In genomic region chr11:96943746-96944304, GRCm38 (mm10) we compare ENCODE assay signal across 8 mouse cellular contexts. TPM values are rescaled to one million over a fixed set of nuclear protein-coding genes. Genes with fewer than 3 reads are reported as not detected.
DNase-seq lines count a peak whose midpoint lies in the region; ATAC-seq lines count a peak whose summit lies in the region.

Gene Pnpo, minus strand, starts transcription at chr11:96943986.

- H3K4me2 ChIP-seq in hindbrain, embryonic 15.5 days, result peak within 1 kb of the TSS; percentile 87

- peak within 1 kb of the TSS; percentile 71 for H3K27ac ChIP-seq in hindbrain, embryonic 15.5 days (replicated peaks)

- ATAC-seq in hindbrain, embryonic 15.5 days (ENCODE audit: low FRiP score, low read depth), result peak; percentile 97

- H3K9me3 ChIP-seq in hindbrain, embryonic 15.5 days, result no peaks in the 10 kb centered on the region

- WGBS in hindbrain, embryonic 15.5 days, result under 1% methylated on average over 29 of the region's 29 CpGs

- peak within 1 kb of the TSS; percentile 52 for H3K4me3 ChIP-seq in hindbrain, embryonic 15.5 days

- H3K9ac ChIP-seq in hindbrain, embryonic 15.5 days, result peak within 1 kb of the TSS; percentile 57

- DNase-seq in T-cell, adult 2 months (ENCODE audit: low spot score), result peak; percentile 94
- DNase-seq in cerebellum, postnatal 36 days, result peak; percentile 90 to 92
- peak; percentile 88 to 94 for DNase-seq in frontal cortex, postnatal 36 days (ENCODE audit: low spot score in 2 of 2)
- peak; percentile 91 for DNase-seq in left cerebral cortex, adult 11 months (ENCODE audit: low spot score)
- DNase-seq in lung, postnatal 4 days, result peak; percentile 92 to 95
- peak; percentile 87 for DNase-seq in retina, postnatal 7 days (ENCODE audit: low read depth, low spot score)
- DNase-seq in urinary bladder, adult 2 months (ENCODE audit: low spot score), result peak; percentile 66

- no peaks in the 10 kb centered on the region for H3K36me3 ChIP-seq in hindbrain, embryonic 15.5 days

- no peaks in the 10 kb centered on the region for H3K27me3 ChIP-seq in hindbrain, embryonic 15.5 days

- H3K4me1 ChIP-seq in hindbrain, embryonic 15.5 days (replicated peaks), result peaks cover 34% of the 10 kb centered on the region

RNA-seq across cellular contexts. Expression of gene Pnpo, which starts in this region (rescaled TPM):
- 30.4 and 32.5 TPM in 2 replicates for polyA plus RNA-seq in hindbrain, embryonic 15.5 days (2015; fragmentation: Nextera tagmentation; extraction: Ambion mirVana)
- 22.4 and 25.5 TPM in 2 replicates for polyA plus RNA-seq in urinary bladder, adult 2 months (2012; rRNA removed)

Comparison
In these comparisons a context has a peak if more than half of its experiments do, and no peak if none do; other contexts are left out.
1. Peak in every context shown above with its lines: DNase-seq, ATAC-seq, H3K4me3 ChIP-seq and H3K27ac ChIP-seq.